Mouse (Mus musculus) cerebellum, adult 9-10 months (tissue): ENCODE measurements around the gene Sept10.
"Not testable (repeated sequence)": the region's sequence is repeated elsewhere in the genome, so short reads cannot be mapped to it uniquely, and the experiment has no call there.

Source experiments
- DNase-seq: peaks from one replicate; pipeline ENCODE4 v3.0.0; 2022

Gene Sept10

GRCm38 (mm10) chr10:59119001-59119400 lies 102.6 kb downstream of the Sept10 start:
- no peak for DNase-seq

DNA sequence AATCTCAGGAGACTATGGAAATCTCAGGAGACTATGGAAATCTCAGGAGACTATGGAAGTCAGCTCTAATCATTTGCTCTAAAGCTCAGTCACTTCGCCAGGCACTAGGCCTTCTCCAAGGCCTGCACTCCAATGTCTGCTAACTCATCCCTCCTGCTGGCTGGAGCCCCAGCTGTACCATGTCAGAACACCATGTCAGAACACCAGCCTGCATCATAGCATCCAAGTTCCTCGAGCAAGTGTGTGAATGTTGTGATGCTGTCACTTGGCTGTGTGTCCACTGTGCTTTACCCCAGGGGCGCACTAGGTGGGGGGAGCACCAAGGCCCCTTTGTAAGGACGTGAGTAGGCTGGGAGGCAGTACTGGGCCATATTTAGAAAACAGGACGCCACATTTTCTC lies 104.1 kb downstream of the Sept10 start:
- DNase-seq = no peak

- no peak for DNase-seq
Observed at GRCm38 (mm10) chr10:59116331-59116730, 105.3 kb downstream of the Sept10 start.

GRCm38 (mm10) chr10:59115691-59116090 lies 106.0 kb downstream of the Sept10 start:
- no peak for DNase-seq

- DNase-seq = no peak
Observed at GRCm38 (mm10) chr10:59114535-59115291, 106.9 kb downstream of the Sept10 start.

- DNase-seq = no peak
Observed at GRCm38 (mm10) chr10:59113386-59113785, 108.3 kb downstream of the Sept10 start.

- DNase-seq = no peak
Observed at GRCm38 (mm10) chr10:59112755-59113154, 108.9 kb downstream of the Sept10 start.

- no peak for DNase-seq
Observed at GRCm38 (mm10) chr10:59110386-59110785, 111.3 kb downstream of the Sept10 start.

- peak; percentile 26 for DNase-seq
Observed at GRCm38 (mm10) chr10:59109015-59109414, 112.6 kb downstream of the Sept10 start.

DNA sequence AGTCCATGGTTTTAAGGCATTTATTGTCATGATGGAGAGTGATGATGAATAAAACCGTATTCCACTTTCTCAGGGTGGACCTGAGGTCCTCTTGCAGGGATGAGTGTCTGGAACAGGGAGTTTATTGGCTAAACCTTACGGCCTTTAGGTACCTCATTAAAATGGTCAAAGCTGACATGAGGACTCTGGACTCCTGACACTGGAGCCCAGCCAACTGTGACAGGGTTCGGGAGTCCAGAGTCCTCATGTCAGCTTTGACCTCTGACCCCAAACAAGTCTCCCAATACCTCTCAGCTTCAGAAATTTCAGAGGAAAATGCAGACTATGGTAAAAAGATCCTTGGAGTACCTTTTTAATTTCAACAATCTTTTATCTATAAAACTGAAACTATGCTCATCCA lies 115.0 kb downstream of the Sept10 start:
- no peak for DNase-seq

DNA sequence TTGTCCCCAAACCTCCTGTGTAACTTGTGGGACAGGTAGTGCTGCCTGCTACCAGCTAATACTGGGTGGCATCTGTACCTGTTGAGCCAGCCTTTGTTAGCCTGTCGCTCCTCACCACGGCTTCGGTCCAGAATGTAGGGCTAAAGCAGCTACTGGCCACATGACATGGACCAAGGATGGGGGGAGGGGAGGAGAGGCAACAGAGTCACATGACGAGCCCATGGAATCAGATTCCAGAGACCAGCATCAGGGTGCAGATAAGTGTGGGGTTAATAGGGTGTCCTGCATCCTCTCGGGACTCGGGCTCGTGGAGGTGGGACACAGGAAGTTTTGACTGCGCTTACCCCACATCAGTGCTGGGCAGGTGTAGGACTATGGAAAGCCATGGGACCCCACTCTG lies 115.8 kb downstream of the Sept10 start:
- no peak for DNase-seq

GRCm38 (mm10) chr10:59104683-59105082 lies 117.0 kb downstream of the Sept10 start:
- no peak for DNase-seq

DNA sequence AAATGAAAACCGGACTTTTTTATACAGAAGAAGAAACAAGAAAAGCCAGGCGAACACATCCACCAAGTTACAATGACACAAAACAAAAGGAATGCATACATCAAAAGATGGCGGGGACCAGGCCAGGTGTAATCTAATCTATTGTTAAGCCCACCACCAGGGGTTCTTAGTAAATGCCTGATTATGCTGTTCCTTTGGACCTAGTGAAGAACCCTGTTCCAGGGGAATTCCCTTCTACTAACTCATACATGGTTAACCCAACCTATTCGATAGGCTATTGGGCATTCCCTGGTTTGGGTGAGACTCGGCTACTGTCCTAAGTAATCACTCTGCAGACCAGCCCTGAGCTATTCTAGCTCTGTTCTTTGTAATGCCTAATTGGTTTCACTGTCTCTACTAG lies 118.6 kb downstream of the Sept10 start:
- DNase-seq = not testable (repeated sequence)

DNA sequence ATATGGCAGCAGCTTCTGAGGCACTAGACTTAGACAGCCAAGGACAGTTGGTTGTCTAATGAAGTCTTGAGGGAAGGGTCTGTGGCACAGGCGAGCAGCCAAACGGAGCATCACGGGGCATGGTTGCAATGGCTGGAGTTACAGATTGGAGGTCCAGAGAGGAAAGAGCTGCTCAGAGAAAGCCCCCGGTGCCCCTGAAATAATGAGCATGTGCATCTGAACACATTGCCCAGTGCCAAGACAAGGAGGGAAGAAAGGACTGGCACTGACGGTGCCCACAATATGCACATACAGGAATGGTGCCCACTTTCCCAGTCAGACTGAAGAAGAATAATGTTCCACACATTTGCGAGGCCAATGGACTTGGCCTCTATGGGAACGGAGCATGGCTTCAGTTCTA lies 129.7 kb downstream of the Sept10 start:
- DNase-seq = no peak
